Mouse (Mus musculus): ENCODE measurements around the gene Gja4. TPM values are rescaled to one million over a fixed set of nuclear protein-coding genes. Genes with fewer than 3 reads are reported as not detected.
A peak's percentile ranks its signal among the peaks of the same experiment; 100 is the strongest.

Gene Gja4
- total RNA-seq, 2 experiments from 2014 or later = 2.7 to 3.1 TPM

GRCm38 (mm10) chr4:127324759-127325158 lies 10.9 kb upstream of the Gja4 start:
- peak; percentile 70 to 80 for DNase-seq (ENCODE audit: low spot score in 2 of 2)

- DNase-seq (ENCODE audit: low spot score in 2 of 2) = no peak
Measured at GRCm38 (mm10) chr4:127324296-127324695, 10.5 kb upstream of the Gja4 start.

GRCm38 (mm10) chr4:127323651-127324050 lies 9.8 kb upstream of the Gja4 start:
- no peak for DNase-seq (ENCODE audit: low spot score in 2 of 2)

DNA sequence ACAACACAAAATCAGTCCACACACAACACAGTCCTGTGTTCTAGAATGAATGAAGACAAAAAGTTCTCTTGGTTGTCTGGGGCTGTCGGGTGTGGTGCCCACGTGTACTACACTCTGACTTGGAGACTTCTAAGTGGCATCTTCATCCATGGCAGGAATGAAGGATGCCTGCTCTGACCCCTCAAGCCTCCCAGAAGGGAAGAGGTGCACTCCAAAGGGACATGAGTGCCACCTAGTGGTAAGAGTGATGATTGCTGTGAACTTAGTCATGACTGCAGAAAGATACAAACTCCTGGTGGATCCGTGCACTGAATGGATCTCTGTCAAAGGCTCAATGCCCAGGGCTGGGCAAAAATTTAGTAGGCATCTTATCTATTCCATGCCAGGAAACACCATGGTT lies 5.8 kb upstream of the Gja4 start:
- peak; percentile 55 to 73 for DNase-seq (ENCODE audit: low spot score in 2 of 2)

DNA sequence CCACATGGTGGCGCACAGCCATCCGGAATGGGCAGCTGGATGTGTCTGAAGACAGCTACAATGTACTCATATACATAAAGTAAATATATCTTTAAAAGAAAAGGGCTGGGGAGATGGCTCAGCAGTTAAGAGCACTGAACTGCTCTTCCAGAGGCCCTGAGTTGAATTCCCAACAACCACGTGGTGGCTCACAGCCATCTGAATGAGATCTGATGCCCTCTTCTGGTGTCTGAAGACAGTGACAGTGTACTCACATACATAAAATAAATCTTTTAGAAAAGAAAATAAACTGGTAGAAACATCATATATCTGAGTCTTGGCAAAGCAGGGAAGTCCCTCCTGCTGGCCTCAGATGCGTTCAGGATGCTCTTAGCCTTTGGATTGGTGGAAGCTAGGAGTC lies 3.3 kb upstream of the Gja4 start:
- DNase-seq (ENCODE audit: low spot score in 2 of 2) = no peak

DNA sequence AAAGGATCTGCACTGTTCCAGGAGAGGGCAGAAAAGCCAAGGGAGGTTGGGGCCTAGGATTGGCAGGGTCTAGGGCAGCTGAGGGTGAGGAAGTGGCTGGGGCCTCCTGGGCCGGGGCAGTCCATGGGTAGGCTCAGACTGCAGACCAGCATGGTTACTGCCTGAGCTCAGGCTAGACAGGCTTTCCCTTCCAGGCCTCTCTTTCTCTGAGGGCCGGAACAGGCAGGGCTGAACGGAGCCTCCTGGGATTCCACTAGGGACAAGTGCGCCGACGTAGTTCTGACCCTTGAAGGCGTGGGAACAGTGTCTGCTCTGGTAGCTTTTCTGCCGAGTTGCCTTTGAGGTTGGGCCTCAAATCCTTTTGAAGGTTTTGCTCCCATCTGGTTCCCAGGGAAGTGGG lies 1.9 kb upstream of the Gja4 start:
- no peak for DNase-seq (ENCODE audit: low spot score in 2 of 2)

DNA sequence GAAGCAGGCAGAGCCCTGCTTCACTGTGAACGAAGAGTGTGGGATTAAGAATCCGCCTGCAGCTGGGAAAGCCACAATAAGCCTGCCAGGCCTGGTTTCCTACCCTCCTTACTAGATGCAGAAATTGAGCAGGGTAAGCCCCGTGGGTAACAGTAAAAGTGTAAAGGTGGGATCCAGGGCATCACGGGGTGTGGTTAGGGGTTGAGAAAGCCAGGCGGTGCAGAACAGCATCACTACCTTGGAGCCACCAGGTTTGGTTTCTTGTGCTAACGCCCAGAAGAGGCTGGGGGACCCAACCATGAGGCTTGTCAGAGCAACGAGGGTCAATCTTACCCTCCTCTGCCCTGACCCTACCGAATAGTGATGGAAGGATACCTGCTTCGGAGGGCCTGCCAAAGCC lies 746 bp upstream of the Gja4 start:
- no peak for DNase-seq (ENCODE audit: low spot score in 2 of 2)

GRCm38 (mm10) chr4:127312349-127312748 lies 1.5 kb downstream of the Gja4 start:
- DNase-seq (ENCODE audit: low spot score in 2 of 2) = no peak

GRCm38 (mm10) chr4:127311561-127311960 lies 2.3 kb downstream of the Gja4 start:
- DNase-seq (ENCODE audit: low spot score in 2 of 2) = no peak

GRCm38 (mm10) chr4:127306915-127307314 lies 6.9 kb downstream of the Gja4 start:
- DNase-seq (ENCODE audit: low spot score in 2 of 2) = no peak

DNA sequence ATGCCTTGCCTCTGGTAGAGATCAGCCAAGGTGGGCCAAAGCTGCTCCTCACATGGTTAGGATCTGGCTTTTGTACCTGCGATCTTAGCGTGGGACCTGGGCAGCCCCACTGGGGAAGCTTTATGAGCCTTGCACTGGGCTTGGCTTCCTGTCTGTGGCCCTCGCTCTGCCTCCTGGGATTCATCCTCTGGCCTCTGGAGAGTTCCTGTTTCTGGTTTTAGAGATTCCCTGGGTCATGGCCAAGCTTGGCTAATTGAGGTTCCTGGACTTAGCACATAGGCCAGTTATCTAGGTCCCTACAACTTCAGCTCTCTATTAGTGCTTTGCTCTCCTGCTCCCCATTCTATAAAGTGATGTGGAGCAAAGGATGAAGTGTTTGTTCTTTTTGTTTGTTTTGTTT lies 10.0 kb downstream of the Gja4 start:
- DNase-seq (ENCODE audit: low spot score in 2 of 2) = no peak

- no peak for DNase-seq (ENCODE audit: low spot score in 2 of 2)
Measured at GRCm38 (mm10) chr4:127300503-127300902, 13.3 kb downstream of the Gja4 start.

DNA sequence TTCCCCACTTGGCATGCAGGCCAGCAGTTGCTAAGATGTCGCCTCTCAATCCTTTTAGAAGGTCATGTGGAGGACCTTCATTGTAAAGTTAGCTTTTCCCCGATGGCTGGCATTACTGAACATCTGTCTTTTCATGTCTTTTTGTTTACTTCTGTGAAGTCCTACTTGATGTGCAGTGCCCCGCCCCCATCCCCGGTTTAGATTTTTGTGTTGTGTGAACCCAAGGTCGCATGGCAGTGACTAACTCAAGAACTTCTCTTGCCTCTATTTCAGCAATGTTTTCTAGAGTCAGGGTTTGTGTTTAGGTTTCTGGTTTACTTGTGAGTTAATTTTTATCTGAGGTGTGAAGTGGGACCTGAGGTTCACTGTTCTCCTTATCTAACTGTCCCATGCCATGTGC lies 21.2 kb downstream of the Gja4 start:
- no peak for DNase-seq (ENCODE audit: low spot score in 2 of 2)

DNA sequence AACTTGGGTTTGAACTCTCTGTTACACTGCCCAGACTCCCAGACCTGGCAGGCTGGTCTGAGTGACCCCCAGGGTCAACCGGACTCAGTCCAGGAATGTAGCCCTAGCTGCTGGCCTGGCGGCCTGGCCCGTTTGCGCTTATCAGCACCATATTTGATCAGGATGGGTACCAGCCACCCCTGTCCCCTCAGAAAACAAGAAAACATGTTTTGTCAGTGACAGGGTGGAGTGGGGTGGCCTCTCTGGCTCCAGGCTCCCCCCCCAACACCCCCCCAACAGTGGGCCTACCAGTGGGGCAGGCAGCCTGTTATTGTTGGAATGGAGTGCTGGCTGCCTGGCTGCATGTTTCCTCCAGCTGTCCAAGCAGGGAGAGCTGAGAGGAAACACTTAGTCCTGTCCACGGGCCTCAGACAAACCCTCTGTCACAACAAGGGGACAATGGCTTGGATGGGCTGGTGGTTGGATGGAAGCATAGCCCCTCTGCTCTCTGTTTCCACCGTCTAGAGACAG lies 24.7 kb downstream of the Gja4 start:
- DNase-seq (ENCODE audit: low spot score in 2 of 2) = no peak

- DNase-seq (ENCODE audit: low spot score in 2 of 2) = no peak
Measured at GRCm38 (mm10) chr4:127286907-127287306, 26.9 kb downstream of the Gja4 start.

GRCm38 (mm10) chr4:127279241-127279640 lies 34.6 kb downstream of the Gja4 start:
- no peak for DNase-seq (ENCODE audit: low spot score in 2 of 2)

GRCm38 (mm10) chr4:127278451-127279001 lies 35.3 kb downstream of the Gja4 start:
- no peak for DNase-seq (ENCODE audit: low spot score in 2 of 2)

- no peak for DNase-seq (ENCODE audit: low spot score in 2 of 2)
Measured at GRCm38 (mm10) chr4:127264183-127264554, 49.7 kb downstream of the Gja4 start.

DNA sequence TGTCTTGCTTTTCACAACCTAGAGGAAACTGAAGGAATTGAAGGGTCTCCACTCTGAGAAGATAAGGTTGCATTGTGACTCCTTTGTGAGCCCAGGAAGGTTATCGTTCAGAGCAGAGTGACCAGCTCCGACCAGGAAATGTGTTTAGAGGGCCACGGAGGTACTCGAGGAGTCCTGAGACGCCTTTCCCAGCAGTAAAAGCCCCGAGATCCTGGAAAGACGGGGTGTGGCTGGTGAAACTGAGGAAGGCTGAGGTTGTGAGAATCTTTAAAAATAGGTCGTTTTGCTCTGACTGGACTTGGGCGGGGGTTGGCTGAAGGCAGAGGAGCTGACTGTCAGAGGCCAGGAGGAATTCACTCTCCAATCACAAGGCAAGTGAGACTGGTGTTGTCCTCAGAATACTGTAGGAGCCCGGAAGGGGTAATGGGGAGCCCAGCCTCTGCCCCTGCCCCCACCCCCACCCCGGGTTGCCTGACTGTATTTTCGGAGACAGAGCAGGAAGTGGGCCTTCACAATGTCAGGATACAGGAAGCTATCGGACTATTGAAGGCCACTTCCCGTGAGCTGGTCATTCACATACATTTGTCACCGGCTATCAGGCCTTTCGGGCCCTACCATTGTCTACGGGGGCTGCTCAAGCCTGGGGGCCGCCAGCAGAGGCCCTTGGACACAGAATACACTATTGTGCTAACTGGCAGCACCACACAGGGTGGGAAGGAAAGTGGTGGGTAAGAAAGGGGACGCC lies 50.2 kb downstream of the Gja4 start:
- no peak for DNase-seq (ENCODE audit: low spot score in 2 of 2)

DNA sequence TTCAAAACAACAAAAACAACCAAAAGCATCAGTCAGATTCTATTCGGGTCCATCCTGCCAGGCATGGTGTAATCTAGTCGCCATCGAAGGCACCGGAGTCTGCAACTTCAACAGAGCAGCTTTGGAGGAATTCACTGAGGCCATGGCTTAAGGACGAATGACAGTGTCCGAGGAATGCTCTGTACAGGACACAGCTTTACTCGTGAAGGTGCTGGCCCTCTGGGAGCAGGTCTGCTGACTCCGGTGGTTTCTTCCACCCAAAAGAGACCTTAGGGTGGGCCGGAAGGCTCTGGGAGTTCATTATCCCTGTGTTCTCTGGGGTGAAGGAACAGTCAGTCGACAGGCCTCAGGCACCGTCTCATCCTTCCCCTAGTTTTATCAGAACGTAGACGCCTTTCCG lies 52.2 kb downstream of the Gja4 start:
- DNase-seq (ENCODE audit: low spot score in 2 of 2) = no peak

All from adrenal gland, adult 18-20 months (tissue).